Mouse (Mus musculus): ENCODE results near the gene Tgm6.

GRCm38 (mm10) chr2:130194894-130195293 is 82.7 kb downstream of the Tgm6 start, which contains the start of gene Tmc2:
- no peak for TF ChIP-seq CTCF (IDR thresholded peaks at IDR 0.05)
- TF ChIP-seq POLR2A (IDR thresholded peaks at IDR 0.05; ENCODE audit: insufficient read depth, low read depth, low read length), result no peak

All from heart, adult 2 months (tissue).